Mouse (Mus musculus) embryonic facial prominence, embryonic 11.5 days (tissue): ENCODE measurements around the gene Olfr814. TPM values are rescaled to one million over a fixed set of nuclear protein-coding genes. Genes with fewer than 3 reads are reported as not detected.

Experiments
- polyA plus RNA-seq: library from polyadenylated mRNA; unstranded; fragments of >200 nt; fragmentation: Nextera tagmentation; extraction: Ambion mirVana; gene quantifications from 2 replicates; pipeline ENCODE4 v1.2.1, GENCODE M21; 2014

Olfr814 gene
- polyA plus RNA-seq, 1 experiment from 2014 or later, result not detected

Other genes with a start within 250 kb of the Olfr814 start
- gene Olfr799, start 242.4 kb downstream of the Olfr814 start, polyA plus RNA-seq, result not detected in 2 replicates
- not detected in 2 replicates for gene Olfr800, start 222.2 kb downstream of the Olfr814 start, polyA plus RNA-seq
- gene Olfr801, start 206.0 kb downstream of the Olfr814 start, polyA plus RNA-seq, result not detected in 2 replicates
- not detected in 2 replicates for gene Olfr802, start 191.7 kb downstream of the Olfr814 start, polyA plus RNA-seq
- not detected in 2 replicates for gene Olfr803, start 185.6 kb downstream of the Olfr814 start, polyA plus RNA-seq
- not detected in 2 replicates for gene Olfr804, start 176.6 kb downstream of the Olfr814 start, polyA plus RNA-seq
- not detected in 2 replicates for gene Olfr805, start 150.5 kb downstream of the Olfr814 start, polyA plus RNA-seq
- gene Olfr806, start 137.9 kb downstream of the Olfr814 start, polyA plus RNA-seq, result not detected in 2 replicates
- gene Olfr807, start 122.1 kb downstream of the Olfr814 start, polyA plus RNA-seq, result not detected in 2 replicates
- gene Olfr808, start 114.4 kb downstream of the Olfr814 start, polyA plus RNA-seq, result not detected in 2 replicates
- not detected in 2 replicates for gene Olfr809, start 105.2 kb downstream of the Olfr814 start, polyA plus RNA-seq
- not detected in 2 replicates for gene Olfr810, start 84.9 kb downstream of the Olfr814 start, polyA plus RNA-seq
- not detected in 2 replicates for gene Olfr811, start 75.5 kb downstream of the Olfr814 start, polyA plus RNA-seq
- gene Olfr812, start 33.8 kb downstream of the Olfr814 start, polyA plus RNA-seq, result not detected in 2 replicates
- not detected in 2 replicates for gene Olfr813, start 24.5 kb downstream of the Olfr814 start, polyA plus RNA-seq
- not detected in 2 replicates for gene Olfr815, start 26.0 kb upstream of the Olfr814 start, polyA plus RNA-seq
- not detected in 2 replicates for gene Olfr816, start 35.7 kb upstream of the Olfr814 start, polyA plus RNA-seq
- gene Olfr818, start 69.2 kb upstream of the Olfr814 start, polyA plus RNA-seq, result not detected in 2 replicates
- gene Olfr819, start 87.4 kb upstream of the Olfr814 start, polyA plus RNA-seq, result not detected in 2 replicates
- gene Olfr247, start 96.3 kb upstream of the Olfr814 start, polyA plus RNA-seq, result not detected in 2 replicates
- not detected in 2 replicates for gene Gm10310, start 105.2 kb upstream of the Olfr814 start, polyA plus RNA-seq
- gene Olfr820, start 132.8 kb upstream of the Olfr814 start, polyA plus RNA-seq, result not detected in 2 replicates
- not detected in 2 replicates for gene Olfr821, start 150.5 kb upstream of the Olfr814 start, polyA plus RNA-seq
- not detected in 2 replicates for gene Olfr822, start 191.4 kb upstream of the Olfr814 start, polyA plus RNA-seq
- not detected in 2 replicates for gene Olfr823, start 235.5 kb upstream of the Olfr814 start, polyA plus RNA-seq